Mouse (Mus musculus) neural tube, embryonic 13.5 days (tissue): Measurements from ENCODE around the gene Eif4h. TPM values are rescaled to one million over a fixed set of nuclear protein-coding genes. Genes with fewer than 3 reads are reported as not detected.
"Not testable (repeated sequence)": the region's sequence is repeated elsewhere in the genome, so short reads cannot be mapped to it uniquely, and the experiment has no call there.

Source experiments
- ATAC-seq: fragments of 200-750 bp; cut with Nextera tagmentation; 2 replicates; pipeline ENCODE4 v1.8.0; 2017; ENCODE audit warnings: low read depth, mild to moderate bottlenecking, moderate TSS enrichment, moderate library complexity
- H3K27ac ChIP-seq: fragments of 300-500 bp; sonication (generic); replicated peaks from 2 replicates; pipeline ENCODE4 v1.5.1; 2015; ENCODE audit warnings: moderate library complexity, mild to moderate bottlenecking, inconsistent platforms
- H3K27me3 ChIP-seq: fragments of 300-500 bp; sonication (generic); 2 replicates; pipeline ENCODE4 v1.6.1; 2015; ENCODE audit warnings: mild to moderate bottlenecking, inconsistent platforms
- H3K36me3 ChIP-seq: fragments of 300-500 bp; sonication (generic); 2 replicates; pipeline ENCODE4 v1.6.1; 2015; ENCODE audit warnings: mild to moderate bottlenecking, inconsistent platforms
- H3K4me1 ChIP-seq: fragments of 300-500 bp; sonication (generic); replicated peaks from 2 replicates; pipeline ENCODE4 v1.6.1; 2015; ENCODE audit warnings: inconsistent platforms
- H3K4me2 ChIP-seq: fragments of 300-500 bp; sonication (generic); 2 replicates; pipeline ENCODE4 v1.6.1; 2015; ENCODE audit warnings: inconsistent platforms, mild to moderate bottlenecking, moderate library complexity
- H3K4me3 ChIP-seq: fragments of 300-500 bp; sonication (generic); 2 replicates; pipeline ENCODE4 v1.5.1; 2015; ENCODE audit warnings: mild to moderate bottlenecking, inconsistent platforms
- H3K9ac ChIP-seq: fragments of 300-500 bp; sonication (generic); 2 replicates; pipeline ENCODE4 v1.6.1; 2015; ENCODE audit warnings: moderate library complexity, mild to moderate bottlenecking, inconsistent platforms
- H3K9me3 ChIP-seq: fragments of 300-500 bp; sonication (generic); 2 replicates; pipeline ENCODE4 v1.6.1; 2016; ENCODE audit warnings: inconsistent platforms
- WGBS: fragments of 180-500 bp; shearing (Covaris S2); methylation state at CpG from one replicate; pipeline ENCODE4 v1.1.7; 2015; 5-methylcytosine and 5-hydroxymethylcytosine counted together
- polyA plus RNA-seq: library from polyadenylated mRNA; unstranded; fragments of >200 nt; fragmentation: Nextera tagmentation; extraction: Ambion mirVana; gene quantifications from 2 replicates; pipeline ENCODE4 v1.2.1, GENCODE M21; 2015

The Eif4h gene
- polyA plus RNA-seq, 1 experiment from 2014 or later: 338 TPM

DNA sequence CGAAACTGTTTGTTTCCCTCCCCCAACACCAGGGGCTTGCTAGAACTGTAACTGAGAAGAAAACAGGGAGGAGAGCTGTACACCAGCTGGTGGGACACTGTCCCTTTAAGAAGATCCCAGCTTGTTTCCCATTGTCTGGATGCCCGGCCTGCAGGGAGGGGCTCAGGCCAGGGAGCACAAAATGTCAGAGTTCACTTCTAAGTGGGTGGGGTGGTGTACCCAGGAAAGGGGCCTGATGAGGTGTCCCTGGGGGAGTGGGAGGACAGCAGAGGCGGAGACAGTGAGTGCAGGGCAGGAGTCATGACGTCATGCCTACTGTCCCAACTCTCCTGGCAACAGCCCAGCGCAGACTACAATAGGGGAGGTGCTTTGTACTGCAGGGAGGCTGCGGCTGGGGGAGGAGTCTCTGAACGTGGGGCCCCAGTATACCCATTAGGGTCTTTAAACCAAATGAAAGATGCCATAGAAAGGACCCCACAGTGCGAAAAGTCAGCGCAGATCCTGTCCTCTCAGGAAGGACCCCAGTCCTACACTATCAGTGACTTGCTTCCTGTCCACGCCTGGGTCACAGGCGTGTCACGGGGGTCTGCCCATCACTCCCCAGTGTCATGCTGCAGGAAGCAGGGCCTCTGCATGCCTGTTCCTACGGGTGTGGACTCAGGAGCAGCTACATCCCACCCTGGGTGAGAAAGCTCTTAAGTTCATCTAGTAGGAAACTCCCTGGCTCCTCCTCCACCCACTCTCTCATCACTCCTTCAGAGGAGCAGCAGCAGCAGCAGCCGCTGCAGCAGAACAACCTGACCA lies 36.9 kb upstream of the Eif4h start:
- Histone ChIP-seq H3K36me3 (peaks cover 43% of the 10 kb centered on the region), H3K9ac (peak overlapping the region; percentile 74), H3K27ac (peak overlapping the region; percentile 90), H3K4me3 (peak overlapping the region; percentile 38), H3K4me2 (peak overlapping the region; percentile 65), H3K27me3 (no peaks in the 10 kb centered on the region), H3K9me3 (no peaks in the 10 kb centered on the region), H3K4me1 (peaks cover 72% of the 10 kb centered on the region)
- WGBS: 2% methylated on average over 14 of the region's 14 CpGs
- peak; percentile 86 for ATAC-seq

DNA sequence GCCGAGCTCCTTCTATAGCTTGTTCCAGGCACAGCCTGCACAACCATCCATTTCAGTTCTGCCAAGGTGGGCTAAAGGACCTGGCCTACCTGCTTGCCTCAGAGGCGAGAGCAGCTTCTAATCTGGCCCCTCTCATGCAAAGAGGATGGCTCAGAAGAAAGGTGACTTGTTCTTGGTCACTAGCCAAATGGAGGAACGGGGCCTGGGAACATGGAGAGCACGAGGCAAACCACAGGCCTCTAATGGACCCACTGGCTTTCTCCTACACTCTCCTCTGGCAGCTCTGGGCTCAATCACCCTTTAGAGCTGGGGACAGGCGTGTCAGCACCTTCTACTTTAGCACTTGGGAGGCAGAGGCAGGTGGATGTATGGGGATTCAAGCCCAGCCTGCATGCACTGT lies 35.7 kb upstream of the Eif4h start:
- ATAC-seq: no peak
- H3K36me3 ChIP-seq: peaks cover 44% of the 10 kb centered on the region
- H3K27ac ChIP-seq: peak overlapping the region; percentile 90
- H3K27me3 ChIP-seq: no peaks in the 10 kb centered on the region
- H3K9ac ChIP-seq: peak overlapping the region; percentile 74; the same call in 1 of the 2 replicates
- no peak overlapping the region for H3K4me3 ChIP-seq
- H3K9me3 ChIP-seq: no peaks in the 10 kb centered on the region
- no peak overlapping the region for H3K4me2 ChIP-seq
- H3K4me1 ChIP-seq: peaks cover 60% of the 10 kb centered on the region
- 72% methylated on average over 5 of the region's 5 CpGs for WGBS

DNA sequence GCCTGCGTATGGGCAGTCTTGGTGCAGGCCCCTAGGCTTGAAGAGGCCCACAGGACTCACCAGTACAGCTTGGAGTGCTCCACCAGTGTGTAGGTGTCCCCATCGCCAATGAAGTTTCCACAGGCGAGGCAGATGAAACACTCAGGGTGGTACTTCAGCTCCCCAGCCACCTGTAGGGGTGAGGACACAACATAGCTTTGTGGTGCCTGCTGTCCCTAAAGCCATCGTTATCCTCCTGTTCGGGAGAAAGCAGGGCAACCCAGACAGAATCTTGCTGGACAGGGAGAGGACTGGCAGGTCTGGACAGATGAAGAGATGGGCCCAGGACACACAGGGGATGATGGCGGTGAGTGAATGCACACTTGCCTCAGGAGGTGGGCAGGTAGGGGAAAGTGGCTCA lies 33.3 kb upstream of the Eif4h start:
- Histone ChIP-seq H3K4me1 (peaks cover 45% of the 10 kb centered on the region), H3K9me3 (no peaks in the 10 kb centered on the region), H3K27me3 (no peaks in the 10 kb centered on the region), H3K4me2 (no peak overlapping the region), H3K4me3 (no peak overlapping the region), H3K36me3 (peaks cover 56% of the 10 kb centered on the region), H3K9ac (no peak overlapping the region), H3K27ac (peak overlapping the region; percentile 88)
- WGBS: 93% methylated on average over 6 of the region's 6 CpGs
- no peak for ATAC-seq

DNA sequence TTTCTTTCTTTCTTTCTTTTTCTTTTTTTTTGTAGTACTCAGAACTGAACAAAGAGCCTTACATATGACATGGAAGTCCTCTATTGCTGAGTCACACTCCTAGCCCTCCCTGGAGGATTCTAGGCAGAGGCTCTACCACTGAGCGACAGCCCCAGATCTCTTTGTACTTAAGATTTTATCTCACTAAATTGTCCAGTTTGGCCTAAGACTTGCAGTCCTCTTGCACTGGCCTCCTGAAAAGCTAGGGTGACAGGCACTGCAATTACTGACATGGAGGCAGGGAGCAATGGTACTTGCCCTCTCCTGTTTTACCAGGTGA lies 32.9 kb upstream of the Eif4h start:
- H3K9me3 ChIP-seq: no peaks in the 10 kb centered on the region
- no peak overlapping the region for H3K9ac ChIP-seq
- no peak overlapping the region for H3K4me2 ChIP-seq
- H3K4me1 ChIP-seq: peaks cover 40% of the 10 kb centered on the region
- no peak overlapping the region for H3K4me3 ChIP-seq
- ATAC-seq: no peak
- 83% methylated on average over 1 of the region's 1 CpGs for WGBS
- H3K27ac ChIP-seq: peak overlapping the region; percentile 88
- H3K36me3 ChIP-seq: peaks cover 56% of the 10 kb centered on the region
- H3K27me3 ChIP-seq: no peaks in the 10 kb centered on the region

DNA sequence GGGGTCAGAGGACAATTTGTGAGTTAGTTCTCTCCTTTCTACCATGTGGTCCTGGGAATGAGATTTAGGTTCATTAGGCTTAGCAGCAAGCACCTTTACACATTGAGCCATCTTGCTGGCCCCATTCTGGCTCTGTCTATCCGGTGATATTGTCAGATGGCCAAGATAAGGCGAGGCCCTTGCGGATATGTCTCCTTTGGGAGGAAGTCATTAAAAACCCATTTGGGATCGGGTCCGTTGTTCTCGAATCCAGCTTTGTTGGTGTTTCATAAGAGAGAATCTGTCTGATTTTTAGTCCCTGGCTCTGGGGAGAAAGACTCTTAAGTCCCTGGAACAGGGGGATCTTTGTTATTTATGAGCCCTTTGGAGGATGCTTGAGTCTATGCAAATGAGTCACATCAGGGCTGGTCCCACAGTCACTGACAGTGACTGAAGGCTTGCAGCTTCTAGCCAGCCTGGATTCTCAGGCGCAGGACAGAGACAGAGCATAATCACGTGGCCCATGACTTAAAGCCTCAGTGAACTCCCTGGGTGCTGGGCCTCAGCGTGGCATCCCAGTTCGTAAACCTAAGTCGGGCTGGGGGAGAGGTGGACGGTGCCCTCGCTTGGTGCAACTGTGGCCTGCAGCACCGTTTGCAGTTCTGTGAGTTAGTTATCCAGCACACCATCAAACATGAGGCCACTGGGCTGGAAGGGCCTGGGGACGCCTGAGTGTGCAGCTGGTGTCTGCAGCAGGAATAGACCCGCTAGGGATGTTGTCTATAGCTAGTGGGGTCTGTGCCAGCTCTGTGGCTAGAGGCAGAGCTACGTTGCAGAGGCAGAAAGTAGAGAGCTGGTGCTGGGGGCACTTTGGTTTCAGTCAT lies 32.3 kb upstream of the Eif4h start:
- WGBS: 20% methylated on average over 17 of the region's 17 CpGs
- peak overlapping the region; percentile 88 for H3K27ac ChIP-seq
- no peaks in the 10 kb centered on the region for H3K27me3 ChIP-seq
- no peak overlapping the region for H3K4me2 ChIP-seq
- ATAC-seq: peak; percentile 44
- H3K4me3 ChIP-seq: no peak overlapping the region
- peak overlapping the region; percentile 41; the same call in 1 of the 2 replicates for H3K9ac ChIP-seq
- peaks cover 34% of the 10 kb centered on the region for H3K4me1 ChIP-seq
- H3K9me3 ChIP-seq: no peaks in the 10 kb centered on the region
- H3K36me3 ChIP-seq: peaks cover 61% of the 10 kb centered on the region

DNA sequence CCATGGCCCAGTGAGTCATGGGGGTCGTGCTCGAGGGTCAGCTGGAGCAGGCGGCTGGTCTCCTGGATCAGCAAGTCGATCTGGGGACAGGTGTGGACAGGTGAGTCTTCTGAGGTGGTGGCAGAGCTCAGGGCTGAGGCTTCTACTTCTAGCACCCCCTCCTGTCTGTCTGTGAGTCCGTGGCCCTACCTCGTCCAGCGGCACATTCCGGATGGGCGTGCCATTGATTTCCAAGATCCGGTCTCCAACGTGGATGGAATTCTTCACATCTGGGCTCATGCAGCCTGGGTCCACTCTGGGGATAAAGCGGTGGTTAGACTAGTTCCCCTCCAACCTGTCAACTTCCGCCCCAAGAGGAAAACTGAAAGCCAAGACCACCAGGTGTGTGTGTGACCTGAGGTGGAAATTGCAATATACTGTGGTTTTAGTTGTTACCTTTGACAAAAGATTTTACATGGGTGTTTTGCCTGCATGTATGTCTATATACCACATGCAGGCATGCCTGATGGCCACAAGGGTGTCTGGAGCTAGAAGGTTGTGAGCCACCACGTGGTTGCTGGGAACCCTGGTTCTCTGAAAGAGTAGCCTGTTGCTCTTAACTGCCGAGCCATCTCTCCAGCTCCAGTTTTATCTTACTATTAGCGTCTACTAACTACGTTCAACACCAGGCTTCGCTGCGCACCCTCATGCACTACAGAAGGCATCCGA lies 29.9 kb upstream of the Eif4h start:
- H3K9me3 ChIP-seq: no peaks in the 10 kb centered on the region
- no peak overlapping the region for H3K4me3 ChIP-seq
- no peaks in the 10 kb centered on the region for H3K27me3 ChIP-seq
- no peak for ATAC-seq
- H3K9ac ChIP-seq: no peak overlapping the region
- whole genome bisulfite sequencing: 80% methylated on average over 20 of the region's 20 CpGs
- H3K27ac ChIP-seq: no peak overlapping the region
- no peak overlapping the region for H3K4me2 ChIP-seq
- H3K4me1 ChIP-seq: peaks cover 16% of the 10 kb centered on the region
- peaks cover 82% of the 10 kb centered on the region for H3K36me3 ChIP-seq

DNA sequence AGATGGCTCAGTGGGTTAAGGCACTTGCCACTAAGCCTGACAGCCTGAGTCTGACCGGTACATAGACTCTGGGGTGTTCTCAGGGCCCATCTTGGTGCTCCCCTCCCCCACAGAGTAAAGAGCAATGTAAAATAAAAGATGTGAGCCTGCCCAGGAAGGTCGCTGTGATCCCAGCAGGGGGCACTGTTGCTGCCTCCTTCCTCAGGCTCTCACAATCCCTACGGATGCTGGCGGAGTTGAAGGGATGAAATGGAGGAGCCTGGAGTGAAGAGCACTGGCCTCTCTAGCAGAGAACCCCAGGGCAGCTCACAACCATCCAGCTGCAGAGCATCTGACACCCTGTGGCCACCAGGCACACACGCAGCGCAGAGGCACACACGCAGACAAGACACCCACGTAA lies 29.2 kb upstream of the Eif4h start:
- no peak overlapping the region for H3K4me3 ChIP-seq
- peaks cover 89% of the 10 kb centered on the region for H3K36me3 ChIP-seq
- 29% methylated on average over 8 of the region's 8 CpGs for WGBS

DNA sequence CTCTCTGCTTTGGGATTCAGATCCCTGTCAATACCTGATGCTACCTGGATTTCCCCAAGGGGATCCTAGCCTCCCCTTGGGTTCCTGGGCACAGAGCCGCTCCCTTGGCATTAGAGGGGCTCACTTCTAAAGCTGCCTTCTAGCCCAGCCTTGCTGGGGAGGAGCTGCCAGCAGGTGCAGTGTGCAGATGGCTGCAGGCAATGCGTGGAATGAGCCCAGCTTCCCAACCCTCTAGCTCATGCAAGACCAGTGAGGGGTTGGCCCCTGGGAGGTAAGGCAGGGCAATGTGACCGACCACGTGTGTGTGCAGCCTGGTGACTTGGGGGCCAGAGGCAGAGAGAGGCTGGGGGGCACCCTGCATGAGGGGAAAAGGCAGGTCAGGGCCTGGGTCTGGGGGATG lies 17.4 kb upstream of the Eif4h start:
- Histone ChIP-seq H3K27ac (no peak overlapping the region), H3K9me3 (no peaks in the 10 kb centered on the region), H3K36me3 (peaks cover 60% of the 10 kb centered on the region), H3K9ac (0 out of 2 replicates have a peak overlapping the region, but pooled peaks have one; percentile 12), H3K27me3 (no peaks in the 10 kb centered on the region), H3K4me2 (no peak overlapping the region), H3K4me3 (no peak overlapping the region), H3K4me1 (no peaks in the 10 kb centered on the region)
- WGBS: 68% methylated on average over 4 of the region's 4 CpGs
- no peak; the same call in 1 of the 2 replicates for ATAC-seq

More for the DNA sequence above, 29.2 kb upstream of the Eif4h start:
- Histone ChIP-seq H3K27ac (no peak overlapping the region), H3K4me1 (peaks cover 16% of the 10 kb centered on the region), H3K4me2 (no peak overlapping the region), H3K9ac (no peak overlapping the region), H3K9me3 (no peaks in the 10 kb centered on the region), H3K27me3 (no peaks in the 10 kb centered on the region)
- ATAC-seq: no peak

DNA sequence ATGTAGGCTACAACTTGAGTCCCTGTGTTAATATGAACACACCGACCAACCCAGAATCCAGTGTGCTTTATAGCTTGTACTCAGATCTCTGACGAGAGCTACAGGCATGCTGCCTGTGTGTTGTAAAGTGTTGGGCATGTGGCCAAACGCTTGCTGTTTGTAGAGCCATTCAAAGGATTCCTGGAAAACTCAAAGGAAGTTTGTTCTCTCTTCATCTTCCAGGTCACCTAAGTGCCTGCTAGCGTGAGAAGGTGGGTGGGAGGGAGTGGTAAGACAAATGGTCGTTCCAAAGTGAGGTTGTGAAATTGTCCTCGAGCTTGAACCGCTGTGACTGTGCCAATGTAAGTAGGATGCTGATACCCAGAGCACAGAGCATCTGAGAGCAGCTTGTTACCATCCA lies 12.7 kb upstream of the Eif4h start:
- no peaks in the 10 kb centered on the region for H3K4me1 ChIP-seq
- H3K36me3 ChIP-seq: peaks cover 13% of the 10 kb centered on the region
- WGBS: 49% methylated on average over 7 of the region's 7 CpGs
- H3K4me3 ChIP-seq: no peak overlapping the region
- H3K9me3 ChIP-seq: no peaks in the 10 kb centered on the region
- no peak overlapping the region for H3K27ac ChIP-seq
- no peaks in the 10 kb centered on the region for H3K27me3 ChIP-seq
- no peak overlapping the region for H3K4me2 ChIP-seq
- ATAC-seq: no peak
- H3K9ac ChIP-seq: no peak overlapping the region

DNA sequence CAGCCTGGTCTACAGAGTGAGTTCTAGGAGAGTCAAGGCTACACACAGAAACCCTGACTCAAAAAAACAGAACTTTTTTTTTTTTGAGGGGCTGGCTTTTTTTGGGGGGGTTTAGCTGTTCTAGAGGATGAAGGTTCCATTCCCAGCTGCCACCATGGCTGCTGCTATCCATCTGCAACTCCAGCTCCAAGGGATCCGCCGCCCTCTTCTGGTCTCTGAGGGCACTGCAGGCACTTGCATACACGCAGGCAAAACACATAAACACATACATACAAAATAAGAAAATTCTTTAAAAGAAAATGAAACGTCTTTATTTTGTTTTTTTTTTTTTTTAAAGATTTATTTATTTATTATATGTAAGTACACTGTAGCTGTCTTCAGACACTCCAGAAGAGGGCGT lies 11.6 kb upstream of the Eif4h start:
- WGBS: 47% methylated on average over 4 of the region's 5 CpGs
- no peak overlapping the region for H3K4me2 ChIP-seq
- no peak overlapping the region for H3K4me3 ChIP-seq
- H3K27ac ChIP-seq: no peak overlapping the region
- H3K9ac ChIP-seq: no peak overlapping the region
- no peaks in the 10 kb centered on the region for H3K9me3 ChIP-seq
- 0 out of 2 replicates have a peak, but pooled peaks cover 5% of the 10 kb centered on the region for H3K36me3 ChIP-seq
- no peaks in the 10 kb centered on the region for H3K4me1 ChIP-seq
- ATAC-seq: no peak
- no peaks in the 10 kb centered on the region for H3K27me3 ChIP-seq

DNA sequence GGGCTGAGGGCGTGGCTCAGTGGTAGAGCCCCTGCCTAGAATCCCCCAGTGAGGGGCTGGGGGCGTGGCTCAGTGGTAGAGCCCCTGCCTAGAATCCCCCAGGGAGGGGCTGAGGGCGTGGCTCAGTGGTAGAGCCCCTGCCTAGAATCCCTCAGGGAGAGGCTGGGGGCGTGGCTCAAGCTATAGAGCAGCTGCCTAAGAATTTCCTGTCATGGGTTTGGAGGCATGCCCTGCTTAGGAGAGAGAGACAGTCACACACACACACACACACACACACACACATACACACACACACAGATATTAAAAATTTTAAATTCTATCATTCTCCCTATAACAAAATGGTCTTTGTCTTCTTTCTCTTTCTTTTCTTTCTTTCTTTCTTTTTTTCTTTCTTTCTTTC lies 9.7 kb upstream of the Eif4h start:
- ATAC-seq, H3K4me2 ChIP-seq, H3K27ac ChIP-seq, H3K36me3 ChIP-seq, H3K4me1 ChIP-seq, H3K4me3 ChIP-seq, H3K9ac ChIP-seq, H3K27me3 ChIP-seq, H3K9me3 ChIP-seq: not testable (repeated sequence)
- 71% methylated on average over 4 of the region's 4 CpGs for WGBS

DNA sequence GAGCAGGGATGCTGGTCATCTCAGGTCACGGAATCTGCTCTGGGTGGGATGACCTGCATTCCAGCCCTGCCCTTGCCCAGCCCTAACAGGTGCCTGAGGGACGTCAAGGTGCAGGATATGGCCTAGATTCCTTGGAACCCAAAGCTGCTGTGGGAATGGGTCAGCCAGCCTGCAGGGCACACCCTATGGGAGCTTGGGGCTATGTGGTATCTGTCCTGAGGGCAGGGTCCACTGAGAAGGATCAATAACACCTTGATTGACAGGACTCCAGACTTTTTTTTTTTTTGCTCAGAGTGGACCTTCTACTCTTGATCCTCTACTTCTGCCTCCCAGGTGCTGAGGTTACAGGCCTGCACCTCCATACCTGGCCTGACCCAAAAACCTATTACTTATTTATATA lies 8.1 kb upstream of the Eif4h start:
- H3K9ac ChIP-seq: no peak overlapping the region
- 86% methylated on average over 2 of the region's 2 CpGs for WGBS
- no peak overlapping the region for H3K27ac ChIP-seq
- no peaks in the 10 kb centered on the region for H3K36me3 ChIP-seq
- no peak overlapping the region for H3K4me2 ChIP-seq
- no peak for ATAC-seq
- H3K4me1 ChIP-seq: no peaks in the 10 kb centered on the region
- H3K4me3 ChIP-seq: no peak overlapping the region
- H3K9me3 ChIP-seq: no peaks in the 10 kb centered on the region
- H3K27me3 ChIP-seq: no peaks in the 10 kb centered on the region
